Mouse (Mus musculus): ENCODE measurements around the gene Dscam. TPM values are rescaled to one million over a fixed set of nuclear protein-coding genes. Genes with fewer than 3 reads are reported as not detected.

Dscam gene
- polyA plus RNA-seq, 1 experiment from 2014 or later = 0.24 TPM

DNA sequence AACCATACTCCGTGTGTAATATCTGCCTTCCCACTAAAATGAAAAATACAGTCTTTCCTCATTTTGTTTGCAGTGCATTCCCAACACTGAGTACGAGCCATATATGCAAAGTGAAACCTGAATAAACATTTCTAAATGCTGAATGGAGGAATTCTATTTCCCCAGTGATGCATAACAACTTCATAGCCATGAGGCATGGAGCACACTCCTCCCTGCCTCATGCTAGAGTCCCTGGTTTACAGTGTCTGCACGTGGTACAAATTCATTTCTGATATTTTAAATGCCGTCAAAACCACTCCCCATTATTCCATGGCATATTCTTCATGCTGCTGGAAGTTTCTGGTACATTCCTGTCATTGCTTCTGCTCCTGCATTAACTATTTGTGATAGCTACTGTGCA, 552.8 kb downstream of the Dscam start:
- no peak for ATAC-seq (ENCODE audit: insufficient read depth, low FRiP score, low read depth)
- no peaks in the 10 kb centered on the region for H3K36me3 ChIP-seq
- no peaks in the 10 kb centered on the region for H3K9me3 ChIP-seq
- 58% methylated on average over 4 of the region's 4 CpGs for WGBS
- H3K4me1 ChIP-seq = no peaks in the 10 kb centered on the region
- no peak overlapping the region for H3K9ac ChIP-seq
- H3K27me3 ChIP-seq (replicated peaks) = no peaks in the 10 kb centered on the region
- H3K4me3 ChIP-seq (replicated peaks) = no peak overlapping the region
- H3K27ac ChIP-seq = no peak overlapping the region
- H3K4me2 ChIP-seq = no peak overlapping the region

DNA sequence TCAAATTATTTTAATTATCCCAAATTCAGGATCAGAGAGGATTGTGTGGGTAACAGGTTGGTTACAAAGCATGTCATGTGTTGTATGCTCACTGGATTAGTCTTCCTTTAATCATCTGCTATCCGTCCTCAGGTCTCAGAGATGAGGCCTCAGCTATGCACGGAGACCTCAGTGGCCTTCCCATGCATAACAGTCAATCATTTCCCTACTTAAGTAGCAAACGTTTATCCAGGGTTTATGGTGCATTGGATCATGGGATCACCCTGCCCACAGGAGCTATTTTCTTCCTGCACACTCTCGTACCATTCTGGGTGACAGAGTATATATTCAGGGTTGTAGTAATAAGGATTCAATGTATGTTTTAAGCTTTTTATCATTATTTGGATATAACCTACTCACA, 557.3 kb downstream of the Dscam start:
- Histone ChIP-seq H3K4me1 (no peaks in the 10 kb centered on the region), H3K36me3 (no peaks in the 10 kb centered on the region), H3K4me3 (replicated peaks) (no peak overlapping the region), H3K4me2 (no peak overlapping the region), H3K9ac (no peak overlapping the region), H3K27me3 (replicated peaks) (no peaks in the 10 kb centered on the region), H3K9me3 (no peaks in the 10 kb centered on the region), H3K27ac (no peak overlapping the region)
- 46% methylated on average over 4 of the region's 4 CpGs for WGBS
- no peak for ATAC-seq (ENCODE audit: insufficient read depth, low FRiP score, low read depth)

DNA sequence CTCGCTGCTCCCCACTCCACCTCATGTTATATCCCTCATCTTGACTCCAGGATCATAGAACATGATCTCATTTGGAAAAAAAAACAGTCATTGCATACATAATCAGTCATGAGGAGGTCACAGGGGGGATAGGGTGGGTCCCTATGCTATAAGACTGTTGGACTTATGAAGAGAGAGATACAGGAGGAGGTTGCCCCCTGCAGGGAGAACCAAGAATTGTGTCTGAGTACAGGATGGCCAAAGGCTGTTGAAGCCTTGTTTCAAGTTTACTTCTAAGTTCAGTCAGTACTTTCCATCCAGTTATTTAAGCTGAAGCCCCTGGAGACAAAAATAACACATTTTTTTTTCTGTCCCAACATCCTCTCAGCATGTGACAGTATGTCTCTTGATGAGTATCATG, 559.7 kb downstream of the Dscam start:
- H3K27me3 ChIP-seq (replicated peaks) = no peaks in the 10 kb centered on the region
- H3K27ac ChIP-seq = no peak overlapping the region
- no peak for ATAC-seq (ENCODE audit: insufficient read depth, low FRiP score, low read depth)
- no peaks in the 10 kb centered on the region for H3K4me1 ChIP-seq
- no peaks in the 10 kb centered on the region for H3K9me3 ChIP-seq
- no peak overlapping the region for H3K4me2 ChIP-seq
- no peaks in the 10 kb centered on the region for H3K36me3 ChIP-seq
- 76% methylated on average over 1 of the region's 1 CpGs for WGBS
- no peak overlapping the region for H3K4me3 ChIP-seq (replicated peaks)
- no peak overlapping the region for H3K9ac ChIP-seq

DNA sequence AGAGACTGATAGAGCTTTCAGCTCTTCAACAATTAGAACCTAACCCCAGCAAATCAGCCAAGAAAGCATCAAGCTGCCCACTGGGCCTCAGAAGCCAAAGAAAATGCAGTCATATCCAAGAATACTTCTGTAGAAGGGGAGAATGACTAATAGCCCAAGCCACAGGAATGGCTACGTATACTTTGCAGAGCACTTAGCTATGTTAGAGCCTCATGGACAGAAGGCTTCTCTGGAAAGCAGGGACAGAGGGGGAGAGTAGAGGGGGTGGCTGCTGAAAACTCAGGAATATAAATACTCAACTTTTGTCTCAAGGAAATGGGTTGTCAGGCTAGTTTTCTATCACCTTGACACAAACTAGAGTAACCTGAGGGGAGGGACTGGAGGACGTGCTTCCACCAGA, 568.3 kb downstream of the Dscam start:
- Histone ChIP-seq H3K9me3 (no peaks in the 10 kb centered on the region), H3K36me3 (no peaks in the 10 kb centered on the region), H3K9ac (no peak overlapping the region), H3K4me1 (no peaks in the 10 kb centered on the region), H3K4me3 (replicated peaks) (no peak overlapping the region), H3K27me3 (replicated peaks) (no peaks in the 10 kb centered on the region), H3K4me2 (no peak overlapping the region), H3K27ac (no peak overlapping the region)
- no peak for ATAC-seq (ENCODE audit: insufficient read depth, low FRiP score, low read depth)
- 49% methylated on average over 2 of the region's 2 CpGs for WGBS

DNA sequence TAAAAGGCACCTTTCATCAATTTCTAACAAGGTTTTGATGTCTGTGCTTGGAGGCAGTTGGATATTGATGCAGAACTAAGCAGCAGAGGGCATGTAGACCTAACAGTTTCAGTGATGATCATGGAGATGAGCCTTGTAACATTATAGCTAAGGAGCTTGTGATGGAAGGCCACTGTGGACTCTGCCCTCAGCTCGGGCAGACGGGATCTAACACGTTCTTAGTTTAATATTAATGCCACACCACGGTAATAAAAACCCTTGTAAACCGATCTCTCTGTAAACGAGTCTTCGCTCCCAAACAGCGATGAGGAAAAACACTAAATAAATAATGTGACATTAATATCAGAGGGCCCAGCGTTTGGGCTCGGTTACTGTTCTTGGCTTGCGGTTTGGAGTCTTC, 569.8 kb downstream of the Dscam start:
- H3K27me3 ChIP-seq (replicated peaks) = no peaks in the 10 kb centered on the region
- no peak overlapping the region for H3K4me2 ChIP-seq
- H3K27ac ChIP-seq = no peak overlapping the region
- no peaks in the 10 kb centered on the region for H3K36me3 ChIP-seq
- no peak for ATAC-seq (ENCODE audit: insufficient read depth, low FRiP score, low read depth)
- 79% methylated on average over 11 of the region's 11 CpGs for WGBS
- no peak overlapping the region for H3K4me3 ChIP-seq (replicated peaks)
- H3K4me1 ChIP-seq = no peaks in the 10 kb centered on the region
- H3K9me3 ChIP-seq = no peaks in the 10 kb centered on the region
- no peak overlapping the region for H3K9ac ChIP-seq

DNA sequence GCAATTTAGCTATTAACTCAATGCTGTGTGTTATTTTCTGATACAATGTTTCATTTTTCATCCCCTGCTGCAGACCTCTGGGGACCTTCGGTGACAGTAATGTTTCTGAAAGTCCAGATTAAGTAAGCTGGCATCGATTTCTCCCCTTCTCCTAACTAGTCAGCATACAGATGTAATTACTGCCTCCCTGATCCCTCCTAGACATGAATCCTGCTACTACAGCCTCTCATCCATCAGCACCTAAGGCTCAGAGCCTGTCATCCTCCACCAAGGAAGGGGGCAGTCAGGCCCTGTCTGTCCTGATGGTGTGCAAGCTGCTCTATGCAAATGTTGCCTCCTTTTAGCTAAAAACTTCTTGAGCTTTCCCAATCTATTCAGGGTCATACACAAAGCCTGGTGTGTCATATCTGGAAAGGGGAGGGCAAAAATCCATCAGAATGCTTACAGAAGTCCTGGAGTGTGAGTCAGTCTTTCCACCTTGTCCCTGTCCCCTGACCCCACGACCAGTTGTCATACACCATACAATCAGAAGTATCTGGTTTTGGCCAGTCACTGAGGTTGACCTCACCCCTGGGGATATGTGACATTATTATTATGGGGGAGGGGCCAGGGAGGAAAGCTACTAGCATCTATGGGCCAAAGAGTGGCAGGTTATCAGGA, 571.0 kb downstream of the Dscam start:
- Histone ChIP-seq H3K9me3 (no peaks in the 10 kb centered on the region), H3K4me3 (replicated peaks) (no peak overlapping the region), H3K27ac (no peak overlapping the region), H3K4me2 (no peak overlapping the region), H3K27me3 (replicated peaks) (no peaks in the 10 kb centered on the region), H3K9ac (no peak overlapping the region), H3K36me3 (no peaks in the 10 kb centered on the region), H3K4me1 (no peaks in the 10 kb centered on the region)
- 68% methylated on average over 3 of the region's 3 CpGs for WGBS
- ATAC-seq (ENCODE audit: insufficient read depth, low FRiP score, low read depth) = no peak

DNA sequence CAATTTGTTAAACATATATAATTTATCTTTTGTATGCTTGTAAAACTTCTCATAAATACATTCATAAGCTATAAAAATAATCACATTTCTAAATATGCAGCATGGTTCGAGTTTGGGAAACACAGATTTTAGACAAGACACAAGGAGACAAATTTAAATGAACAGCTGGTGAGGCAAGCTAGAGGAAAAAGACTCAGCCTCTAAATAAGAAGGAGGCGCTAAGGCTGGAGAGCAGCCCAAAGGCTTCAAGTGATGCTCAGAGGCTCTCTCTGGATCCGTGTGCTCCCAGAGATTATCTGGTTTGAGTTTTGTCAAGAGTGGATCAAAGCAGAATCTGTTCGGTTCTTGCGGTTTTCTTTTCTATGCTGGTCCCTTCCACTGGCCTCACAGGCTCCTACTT, 594.7 kb downstream of the Dscam start:
- Histone ChIP-seq H3K9me3 (no peaks in the 10 kb centered on the region), H3K36me3 (no peaks in the 10 kb centered on the region), H3K4me3 (replicated peaks) (no peak overlapping the region), H3K4me1 (no peaks in the 10 kb centered on the region), H3K27me3 (replicated peaks) (no peaks in the 10 kb centered on the region), H3K4me2 (no peak overlapping the region), H3K9ac (no peak overlapping the region), H3K27ac (no peak overlapping the region)
- ATAC-seq (ENCODE audit: insufficient read depth, low FRiP score, low read depth) = no peak
- 83% methylated on average over 5 of the region's 5 CpGs for WGBS

DNA sequence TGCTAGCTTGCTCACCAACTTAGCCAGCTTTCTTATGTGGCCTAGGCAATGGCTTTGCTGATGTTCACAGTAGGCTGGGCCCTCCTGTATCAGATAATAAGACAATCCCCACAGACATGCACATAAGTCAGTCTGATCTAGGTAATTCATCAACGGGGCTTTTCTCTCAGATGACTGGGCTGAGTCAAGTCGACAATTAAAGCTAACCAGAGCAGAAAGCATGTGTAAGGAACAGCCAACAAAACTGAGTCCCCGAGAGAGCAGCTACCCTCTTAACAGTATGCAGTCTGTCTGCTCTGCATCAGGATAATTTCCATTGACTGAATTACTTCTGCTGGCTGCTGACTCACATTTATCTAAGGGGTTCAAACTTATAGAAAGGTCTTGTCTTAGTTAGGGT, 603.1 kb downstream of the Dscam start:
- Histone ChIP-seq H3K27ac (no peak overlapping the region), H3K4me2 (no peak overlapping the region), H3K9ac (no peak overlapping the region), H3K4me3 (replicated peaks) (no peak overlapping the region), H3K9me3 (no peaks in the 10 kb centered on the region), H3K36me3 (no peaks in the 10 kb centered on the region), H3K27me3 (replicated peaks) (no peaks in the 10 kb centered on the region), H3K4me1 (0 out of 2 replicates have a peak, but pooled peaks cover 5% of the 10 kb centered on the region)
- ATAC-seq (ENCODE audit: insufficient read depth, low FRiP score, low read depth) = no peak
- 49% methylated on average over 3 of the region's 3 CpGs for WGBS

DNA sequence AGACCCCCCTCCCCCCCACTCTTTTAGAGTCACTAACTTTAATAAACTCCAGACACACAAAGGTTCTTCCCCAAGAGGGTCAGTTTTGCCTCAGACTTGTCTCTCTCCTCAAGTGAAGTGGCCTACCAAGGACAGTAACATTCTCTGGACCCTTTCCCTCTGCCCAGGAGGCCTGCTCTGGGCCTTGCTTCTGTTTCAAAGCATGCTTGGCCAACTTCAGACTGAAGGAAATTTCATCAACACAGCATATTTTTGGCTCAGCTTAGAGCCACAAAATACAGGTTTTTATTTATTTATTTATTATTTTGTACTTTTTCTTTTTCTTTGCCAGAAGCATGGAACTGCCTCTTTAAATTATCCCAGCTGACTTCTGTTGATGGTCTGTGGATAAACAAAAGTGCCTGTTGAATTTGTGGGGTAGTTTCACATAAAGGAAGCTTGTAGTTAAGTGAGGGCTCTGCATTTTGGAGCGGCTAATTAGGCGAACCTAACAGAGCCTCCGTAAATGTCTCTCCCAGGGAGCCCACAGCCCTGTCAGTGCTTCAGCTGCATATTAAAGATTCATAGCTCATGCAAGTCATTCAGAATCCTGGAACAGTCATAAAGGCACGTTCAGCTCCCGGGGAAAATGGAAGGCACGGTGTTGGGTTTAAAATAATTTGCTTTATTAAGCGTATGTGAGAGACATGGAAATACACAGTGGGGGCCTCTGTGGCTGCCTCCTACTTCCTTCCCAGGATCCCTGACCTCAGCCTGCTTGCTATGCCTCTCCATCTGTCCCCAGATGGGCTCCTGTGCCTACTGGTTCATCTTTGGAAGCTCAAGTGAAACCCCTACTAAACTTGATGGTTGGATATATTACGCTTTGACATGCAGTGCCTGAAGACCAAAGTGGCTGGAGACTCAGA, 606.9 kb downstream of the Dscam start:
- 0 out of 2 replicates have a peak, but pooled peaks cover 5% of the 10 kb centered on the region for H3K4me1 ChIP-seq
- H3K4me2 ChIP-seq = no peak overlapping the region
- H3K9me3 ChIP-seq = no peaks in the 10 kb centered on the region
- 58% methylated on average over 8 of the region's 8 CpGs for WGBS
- H3K36me3 ChIP-seq = no peaks in the 10 kb centered on the region
- H3K27me3 ChIP-seq (replicated peaks) = no peaks in the 10 kb centered on the region
- no peak overlapping the region for H3K4me3 ChIP-seq (replicated peaks)
- no peak overlapping the region for H3K27ac ChIP-seq
- no peak overlapping the region for H3K9ac ChIP-seq
- ATAC-seq (ENCODE audit: insufficient read depth, low FRiP score, low read depth) = no peak

DNA sequence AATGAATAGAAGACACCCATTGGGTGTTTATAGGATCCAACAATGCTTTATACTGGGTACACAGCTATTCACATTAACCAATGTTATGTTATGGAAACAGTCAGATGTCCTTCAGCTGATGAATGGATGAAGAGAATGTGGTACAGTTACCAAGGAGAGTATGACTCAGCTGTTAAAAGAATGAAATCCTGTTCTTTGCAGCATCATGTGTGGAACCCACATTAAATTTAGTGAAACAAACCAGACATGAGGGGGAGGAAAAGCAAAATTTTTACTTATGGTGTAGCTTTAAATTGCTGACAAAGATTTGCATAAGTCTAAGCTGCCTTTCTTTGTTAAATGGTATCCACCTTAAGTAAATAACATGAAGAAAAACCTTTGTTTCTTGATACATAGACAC, 610.8 kb downstream of the Dscam start:
- Histone ChIP-seq H3K27ac (no peak overlapping the region), H3K4me3 (replicated peaks) (no peak overlapping the region), H3K27me3 (replicated peaks) (no peaks in the 10 kb centered on the region), H3K9ac (no peak overlapping the region), H3K36me3 (no peaks in the 10 kb centered on the region), H3K4me1 (0 out of 2 replicates have a peak, but pooled peaks cover 5% of the 10 kb centered on the region), H3K4me2 (no peak overlapping the region), H3K9me3 (no peaks in the 10 kb centered on the region)
- ATAC-seq (ENCODE audit: insufficient read depth, low FRiP score, low read depth) = no peak

DNA sequence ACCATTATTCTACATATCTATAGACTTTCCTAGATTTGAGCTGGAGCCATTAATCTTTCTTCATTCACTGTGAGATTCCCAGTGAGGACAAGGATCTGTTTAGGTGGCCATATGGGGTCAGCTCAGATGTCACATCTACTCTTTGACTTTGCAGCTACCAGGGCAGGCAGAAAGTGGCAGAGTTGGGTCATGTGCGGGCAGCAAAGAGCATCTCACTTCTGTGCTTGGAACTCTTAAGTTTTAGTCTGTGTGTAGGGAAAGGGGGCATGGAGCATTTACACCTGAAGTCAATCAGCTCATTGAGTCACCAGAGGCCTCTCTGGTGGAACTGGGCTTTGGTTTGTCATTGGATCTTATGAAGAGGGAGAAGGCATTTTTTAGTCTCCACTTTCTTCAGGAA, 612.2 kb downstream of the Dscam start:
- Histone ChIP-seq H3K36me3 (no peaks in the 10 kb centered on the region), H3K27ac (no peak overlapping the region), H3K9ac (no peak overlapping the region), H3K27me3 (replicated peaks) (no peaks in the 10 kb centered on the region), H3K4me1 (no peaks in the 10 kb centered on the region), H3K4me3 (replicated peaks) (no peak overlapping the region), H3K9me3 (no peaks in the 10 kb centered on the region), H3K4me2 (no peak overlapping the region)
- ATAC-seq (ENCODE audit: insufficient read depth, low FRiP score, low read depth) = no peak
- WGBS = 80% methylated on average over 1 of the region's 1 CpGs

DNA sequence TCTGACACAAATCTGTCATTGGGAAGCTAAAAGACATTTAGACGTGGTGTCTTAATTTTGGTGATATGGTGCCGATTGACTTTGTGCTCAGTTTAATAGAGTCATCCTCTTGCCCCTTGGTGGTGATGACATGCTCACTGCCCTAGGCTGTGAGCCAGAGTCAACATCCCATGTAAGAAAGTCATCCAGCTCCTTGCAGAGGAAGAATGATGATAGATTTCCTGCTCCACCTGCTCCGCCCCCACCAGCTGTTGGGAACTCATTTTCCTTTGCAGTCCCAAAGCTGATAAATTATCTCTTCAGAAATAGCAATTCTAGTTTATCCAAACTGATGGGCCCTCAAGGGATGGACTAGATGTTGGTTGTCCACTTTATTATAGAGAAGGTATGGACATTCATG, 613.9 kb downstream of the Dscam start:
- Histone ChIP-seq H3K36me3 (no peaks in the 10 kb centered on the region), H3K9ac (no peak overlapping the region), H3K27me3 (replicated peaks) (no peaks in the 10 kb centered on the region), H3K27ac (no peak overlapping the region), H3K4me1 (no peaks in the 10 kb centered on the region), H3K9me3 (no peaks in the 10 kb centered on the region), H3K4me2 (no peak overlapping the region), H3K4me3 (replicated peaks) (no peak overlapping the region)
- 70% methylated on average over 3 of the region's 3 CpGs for WGBS
- ATAC-seq (ENCODE audit: insufficient read depth, low FRiP score, low read depth) = no peak

Data from stomach, embryonic 15.5 days (tissue).